Mouse (Mus musculus) limb, embryonic 10.5 days (tissue): ENCODE results near the gene Dqx1. TPM values are rescaled to one million over a fixed set of nuclear protein-coding genes. Genes with fewer than 3 reads are reported as not detected.
A peak's percentile ranks its signal among the peaks of the same experiment; 100 is the strongest.

Source experiments
- DNase-seq: peaks from one replicate; pipeline ENCODE4 v3.0.0-alpha.2; 2017; ENCODE audit warnings: low spot score
- H3K27ac ChIP-seq: fragments of 300-500 bp; sonication (generic); 2 replicates; pipeline ENCODE4 v1.5.1; 2016; ENCODE audit warnings: mild to moderate bottlenecking
- H3K27me3 ChIP-seq: fragments of 300-500 bp; sonication (generic); 2 replicates; pipeline ENCODE4 v1.6.1; 2016; ENCODE audit warnings: low read depth, mild to moderate bottlenecking; ENCODE audit not compliant: poor library complexity, severe bottlenecking
- H3K36me3 ChIP-seq: fragments of 300-500 bp; sonication (generic); 2 replicates; pipeline ENCODE4 v1.6.1; 2016; ENCODE audit warnings: mild to moderate bottlenecking, moderate library complexity
- H3K4me1 ChIP-seq: fragments of 300-500 bp; sonication (generic); 2 replicates; pipeline ENCODE4 v1.6.1; 2016
- H3K4me3 ChIP-seq: fragments of 300-500 bp; sonication (generic); 2 replicates; pipeline ENCODE4 v1.5.1; 2016; ENCODE audit warnings: mild to moderate bottlenecking, moderate library complexity
- H3K9me3 ChIP-seq: fragments of 300-500 bp; sonication (generic); replicated peaks from 2 replicates; pipeline ENCODE4 v1.6.1; 2016; ENCODE audit warnings: mild to moderate bottlenecking
- WGBS: fragments of 180-500 bp; shearing (Covaris S2); methylation state at CpG from one replicate; pipeline ENCODE4 v1.1.7; 2016; 5-methylcytosine and 5-hydroxymethylcytosine counted together
- microRNA counts: library from miRNA; unstranded; fragments of <30 nt; microRNA quantifications from one replicate; lab custom pipeline; 2017
- microRNA-seq: library from miRNA; unstranded; fragments of <30 nt; microRNA quantifications from one replicate; pipeline ENCODE4, GENCODE M21; 2017
- polyA plus RNA-seq: library from polyadenylated mRNA; unstranded; fragments of >200 nt; fragmentation: Nextera tagmentation; extraction: Ambion mirVana; gene quantifications from 2 replicates; pipeline ENCODE4 v1.2.1, GENCODE M21; 2016

Dqx1 gene
- polyA plus RNA-seq, 1 experiment from 2014 or later = 1.5 TPM

DNA sequence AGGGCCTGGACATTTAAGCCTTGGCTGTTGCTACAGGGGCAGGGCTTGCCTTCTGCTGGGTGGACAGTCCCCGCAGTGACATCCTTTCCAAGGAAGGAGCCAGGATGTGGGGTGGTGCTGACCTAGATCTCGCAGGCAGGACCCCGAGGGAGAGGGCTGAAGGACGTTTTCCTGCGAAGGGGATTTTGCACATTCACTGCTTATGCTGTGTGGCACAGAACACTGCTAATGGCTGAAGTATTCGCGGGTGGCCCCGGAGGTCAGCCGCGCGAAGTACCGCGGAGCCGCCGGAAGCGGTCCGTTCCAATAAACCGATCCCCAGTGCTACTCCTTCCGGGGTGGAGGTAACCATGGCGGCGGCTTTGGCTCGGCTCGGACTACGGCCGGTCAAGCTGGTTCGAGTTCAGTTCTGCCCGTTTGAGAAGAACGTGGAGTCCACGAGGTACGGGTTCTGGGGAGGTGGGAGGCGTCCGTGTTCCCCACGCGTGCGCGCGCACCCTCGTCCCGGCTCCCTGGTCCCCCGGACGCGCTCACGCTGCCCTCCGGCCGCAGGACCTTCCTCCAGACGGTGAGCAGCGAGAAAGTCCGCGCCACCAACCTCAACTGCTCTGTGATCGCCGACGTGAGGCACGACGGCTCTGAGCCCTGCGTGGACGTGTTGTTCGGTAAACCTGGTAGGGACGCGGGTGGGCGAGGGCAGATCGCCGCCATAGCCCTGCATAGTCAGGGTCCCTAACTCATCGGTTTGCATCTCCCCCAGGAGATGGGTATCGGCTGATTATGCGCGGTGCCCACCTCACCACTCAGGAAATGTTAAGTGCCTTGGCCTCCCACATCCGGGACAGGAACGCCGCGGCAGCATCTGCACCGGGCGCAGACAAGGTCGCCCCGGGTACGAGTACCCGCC, 51.4 kb downstream of the Dqx1 start, which contains the start of gene Mrpl53:
Gene Mrpl53, plus strand, starts transcription at position 279 of the 907 bp plus-strand sequence.
- DNase-seq = peak; percentile 88
- Histone ChIP-seq H3K36me3 (peaks cover 18% of the 10 kb centered on the region), H3K9me3 (no peaks in the 10 kb centered on the region), H3K4me1 (peaks cover 24% of the 10 kb centered on the region), H3K27ac (peak within 1 kb of the TSS; percentile 96), H3K27me3 (no peaks in the 10 kb centered on the region), H3K4me3 (peak within 1 kb of the TSS; percentile 95)
- under 1% methylated on average over 76 of the region's 76 CpGs for WGBS

DNA sequence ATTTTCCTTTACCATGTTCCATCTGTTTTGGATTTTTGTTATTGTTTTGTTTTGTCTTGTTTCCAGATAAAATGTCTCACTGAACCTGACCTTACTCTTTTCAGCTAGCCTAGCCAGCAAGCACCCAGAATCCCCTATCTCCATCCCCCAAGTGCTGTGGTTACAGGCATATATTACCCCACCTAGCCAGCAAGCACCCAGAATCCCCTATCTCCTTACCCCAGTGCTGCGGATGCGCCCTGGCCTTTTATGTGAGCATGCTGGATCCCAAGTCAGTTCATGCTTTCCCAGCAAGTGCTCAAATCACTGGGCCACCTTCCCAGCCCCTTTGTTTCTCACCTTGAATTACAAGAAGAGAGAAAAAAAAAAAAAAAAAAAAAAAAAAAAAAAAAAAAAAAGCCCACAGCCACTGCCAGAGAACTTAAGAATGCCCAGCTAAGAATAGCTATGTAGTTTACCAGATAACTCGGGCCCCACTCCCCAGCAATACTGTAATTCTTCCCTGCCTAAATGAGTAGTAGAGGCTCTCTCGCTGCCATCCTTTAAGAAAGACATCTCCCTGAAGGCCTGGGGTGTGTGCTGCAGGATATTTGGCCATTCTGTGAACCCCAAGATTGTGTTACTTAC, 54.0 kb downstream of the Dqx1 start:
- WGBS = 89% methylated on average over 4 of the region's 4 CpGs
- Histone ChIP-seq H3K9me3 (no peaks in the 10 kb centered on the region), H3K36me3 (peaks cover 12% of the 10 kb centered on the region), H3K4me3 (no peak overlapping the region), H3K27ac (no peak overlapping the region), H3K27me3 (no peaks in the 10 kb centered on the region), H3K4me1 (peaks cover 46% of the 10 kb centered on the region)
- DNase-seq = no peak

GRCm38 (mm10) chr6:83115011-83115671, 57.5 kb downstream of the Dqx1 start, which contains the start of gene Mogs:
Mogs (plus strand) TSS chr6:83115496.
- H3K9me3 ChIP-seq = no peaks in the 10 kb centered on the region
- peaks cover 47% of the 10 kb centered on the region for H3K36me3 ChIP-seq
- H3K4me1 ChIP-seq = peaks cover 40% of the 10 kb centered on the region
- peak within 1 kb of the TSS; percentile 83 for H3K4me3 ChIP-seq
- peak; percentile 97 for DNase-seq
- WGBS = 1% methylated on average over 58 of the region's 58 CpGs
- peak within 1 kb of the TSS; percentile 93 for H3K27ac ChIP-seq
- H3K27me3 ChIP-seq = no peaks in the 10 kb centered on the region

- Histone ChIP-seq H3K27ac (peak overlapping the region; percentile 93), H3K9me3 (no peaks in the 10 kb centered on the region), H3K36me3 (peaks cover 40% of the 10 kb centered on the region), H3K27me3 (no peaks in the 10 kb centered on the region), H3K4me1 (peaks cover 44% of the 10 kb centered on the region), H3K4me3 (peak overlapping the region; percentile 83)
- DNase-seq = no peak
- WGBS = 3% methylated on average over 48 of the region's 48 CpGs
Measured at GRCm38 (mm10) chr6:83115682-83116372, 58.2 kb downstream of the Dqx1 start.

GRCm38 (mm10) chr6:83116373-83117164, 58.9 kb downstream of the Dqx1 start:
- DNase-seq = no peak
- peak overlapping the region; percentile 93; the same call in 1 of the 2 replicates for H3K27ac ChIP-seq
- peak overlapping the region; percentile 83 for H3K4me3 ChIP-seq
- WGBS = 82% methylated on average over 11 of the region's 11 CpGs
- peaks cover 44% of the 10 kb centered on the region for H3K4me1 ChIP-seq
- no peaks in the 10 kb centered on the region for H3K27me3 ChIP-seq
- H3K9me3 ChIP-seq = no peaks in the 10 kb centered on the region
- peaks cover 37% of the 10 kb centered on the region for H3K36me3 ChIP-seq

MicroRNAs within 50 kb of the gene (microRNA counts, 519-probe panel; counts per million panel counts)
- 684 counts per million, percentile 72 among the panel's probes with 10 or more counts for microRNA mmu-miR-3470a+mmu-miR-3470b (lab: Ali Mortazavi, UCI)

Small RNAs within 50 kb of the gene (microRNA-seq; reads per million reads assigned to microRNA genes)
- gene Mir3470a (not detected), gene Mir7040 (not detected)

Other genes starting within 250 kb of the Dqx1 start
- 0.83 and 1.9 TPM in 2 replicates for gene Sema4f, start 118.1 kb upstream of the Dqx1 start, polyA plus RNA-seq
- 0.19 and 0.33 TPM in 2 replicates for gene M1ap, start 110.9 kb upstream of the Dqx1 start, polyA plus RNA-seq
- 9.8 and 14.9 TPM in 2 replicates for gene Dok1, start 24.4 kb upstream of the Dqx1 start, polyA plus RNA-seq
- gene Loxl3, start 23.7 kb upstream of the Dqx1 start, polyA plus RNA-seq = 6.3 and 12.8 TPM in 2 replicates
- gene Aup1, start 3.3 kb upstream of the Dqx1 start, polyA plus RNA-seq = 167 and 169 TPM in 2 replicates
- 76.2 and 82.6 TPM in 2 replicates for gene Htra2, start 2.6 kb upstream of the Dqx1 start, polyA plus RNA-seq
- 0.16 TPM in 1 of 2 replicates, not detected in the other for gene Tlx2, start 12.4 kb downstream of the Dqx1 start, polyA plus RNA-seq
- gene Pcgf1, start 20.0 kb downstream of the Dqx1 start, polyA plus RNA-seq = 46.5 and 46.9 TPM in 2 replicates
- 0.82 and 1.5 TPM in 2 replicates for gene Lbx2, start 28.5 kb downstream of the Dqx1 start, polyA plus RNA-seq
- 1.7 and 3.8 TPM in 2 replicates for gene Ccdc142, start 43.8 kb downstream of the Dqx1 start, polyA plus RNA-seq
- gene Gm42688, start 43.8 kb downstream of the Dqx1 start, polyA plus RNA-seq = 2.1 and 2.8 TPM in 2 replicates
- gene Mrpl53, start 51.2 kb downstream of the Dqx1 start, polyA plus RNA-seq = 150 and 163 TPM in 2 replicates
- 45.3 and 53.8 TPM in 2 replicates for gene Mogs, start 57.7 kb downstream of the Dqx1 start, polyA plus RNA-seq
- gene Wbp1, start 63.7 kb downstream of the Dqx1 start, polyA plus RNA-seq = 136 and 188 TPM in 2 replicates
- gene Ino80b, start 67.6 kb downstream of the Dqx1 start, polyA plus RNA-seq = 17.4 and 17.8 TPM in 2 replicates
- gene Rtkn, start 77.6 kb downstream of the Dqx1 start, polyA plus RNA-seq = 34.2 and 51.8 TPM in 2 replicates
- 10.9 and 13.7 TPM in 2 replicates for gene Wdr54, start 98.6 kb downstream of the Dqx1 start, polyA plus RNA-seq
- 0.80 and 1.6 TPM in 2 replicates for gene 1700003E16Rik, start 98.6 kb downstream of the Dqx1 start, polyA plus RNA-seq
- gene Dctn1, start 108.1 kb downstream of the Dqx1 start, polyA plus RNA-seq = 96.4 and 108 TPM in 2 replicates
- 0.23 and 0.25 TPM in 2 replicates for gene Slc4a5, start 162.0 kb downstream of the Dqx1 start, polyA plus RNA-seq